Mouse (Mus musculus): ENCODE data around the gene Spsb4. TPM values are rescaled to one million over a fixed set of nuclear protein-coding genes. Genes with fewer than 3 reads are reported as not detected.

The Spsb4 gene
- polyA plus RNA-seq, 1 experiment from 2014 or later, result 48.6 TPM

DNA sequence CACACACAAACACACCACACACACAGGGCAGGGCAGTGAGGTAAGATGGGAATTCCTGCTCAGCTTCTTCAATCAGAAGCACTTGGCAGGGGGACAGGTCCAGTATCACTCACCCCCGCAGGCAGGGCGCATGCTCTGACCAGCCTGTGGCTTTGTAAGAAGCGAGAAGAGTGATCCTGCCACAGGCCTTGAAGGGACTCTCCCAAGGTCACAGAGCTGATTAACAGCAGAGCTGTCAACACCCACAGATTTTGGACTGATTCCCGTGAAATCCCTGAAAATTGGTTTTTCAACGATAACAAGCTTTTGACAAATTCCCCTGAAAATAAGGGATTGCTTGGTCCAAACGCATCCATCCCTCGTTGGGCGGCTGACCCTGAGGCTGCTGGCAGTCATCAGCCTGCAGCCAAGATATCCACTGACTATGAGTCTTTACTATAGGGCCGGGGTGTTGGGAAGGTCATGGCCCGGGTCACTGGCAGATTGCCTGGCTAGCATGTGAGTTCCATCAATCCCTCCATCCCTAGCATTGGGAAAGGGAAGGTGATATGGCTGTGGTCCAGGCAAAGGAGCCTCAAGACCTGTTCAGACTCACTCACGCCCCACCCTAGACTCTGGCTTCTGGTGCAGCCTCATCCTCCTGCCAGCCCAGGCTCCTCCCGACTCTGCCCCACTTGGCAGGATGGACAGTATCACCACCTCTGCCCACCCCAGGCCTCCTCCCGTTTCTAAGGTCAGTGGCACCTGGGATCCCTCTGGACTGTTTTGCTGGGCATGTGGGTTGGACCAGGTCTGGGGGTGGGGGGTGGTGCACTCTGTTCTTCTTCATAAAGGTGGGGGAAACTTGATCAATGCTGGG lies 41.1 kb downstream of the Spsb4 start:
- no peak overlapping the region for H3K4me3 ChIP-seq
- H3K9ac ChIP-seq, result no peak overlapping the region
- H3K9me3 ChIP-seq, result no peaks in the 10 kb centered on the region
- H3K4me2 ChIP-seq (replicated peaks), result no peak overlapping the region
- peaks cover 66% of the 10 kb centered on the region for H3K4me1 ChIP-seq
- WGBS, result 37% methylated on average over 13 of the region's 13 CpGs
- no peaks in the 10 kb centered on the region for H3K36me3 ChIP-seq
- H3K27ac ChIP-seq, result no peak overlapping the region
- no peaks in the 10 kb centered on the region; the same call in 1 of the 2 replicates for H3K27me3 ChIP-seq
- ATAC-seq (ENCODE audit: low FRiP score, low read depth), result no peak

DNA sequence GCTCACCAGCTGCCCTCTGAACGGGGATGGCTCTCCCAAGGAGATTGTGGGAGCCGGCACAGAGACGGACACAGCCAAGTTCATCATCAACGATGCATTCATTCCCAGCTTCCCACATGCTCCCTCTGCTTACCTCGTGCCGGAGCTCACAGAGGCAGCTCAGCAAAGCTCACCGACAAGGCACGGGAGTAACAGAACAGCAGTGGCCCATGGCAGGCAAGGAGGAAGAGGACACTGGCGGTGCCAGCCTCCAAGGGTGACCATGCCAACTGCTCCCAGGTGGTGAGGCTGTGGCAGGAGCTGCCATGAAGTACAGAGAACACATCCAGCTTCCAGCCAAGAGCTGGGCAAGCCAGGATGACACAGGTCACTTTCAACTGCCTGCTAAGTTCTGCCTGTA lies 45.6 kb downstream of the Spsb4 start:
- no peak overlapping the region for H3K4me2 ChIP-seq (replicated peaks)
- no peak for ATAC-seq (ENCODE audit: low FRiP score, low read depth)
- no peak overlapping the region for H3K4me3 ChIP-seq
- no peaks in the 10 kb centered on the region for H3K36me3 ChIP-seq
- H3K27me3 ChIP-seq, result no peaks in the 10 kb centered on the region
- no peak overlapping the region for H3K9ac ChIP-seq
- H3K4me1 ChIP-seq, result peaks cover 40% of the 10 kb centered on the region
- no peaks in the 10 kb centered on the region for H3K9me3 ChIP-seq
- peak overlapping the region; percentile 0; the same call in 1 of the 2 replicates for H3K27ac ChIP-seq
- 79% methylated on average over 9 of the region's 9 CpGs for WGBS

DNA sequence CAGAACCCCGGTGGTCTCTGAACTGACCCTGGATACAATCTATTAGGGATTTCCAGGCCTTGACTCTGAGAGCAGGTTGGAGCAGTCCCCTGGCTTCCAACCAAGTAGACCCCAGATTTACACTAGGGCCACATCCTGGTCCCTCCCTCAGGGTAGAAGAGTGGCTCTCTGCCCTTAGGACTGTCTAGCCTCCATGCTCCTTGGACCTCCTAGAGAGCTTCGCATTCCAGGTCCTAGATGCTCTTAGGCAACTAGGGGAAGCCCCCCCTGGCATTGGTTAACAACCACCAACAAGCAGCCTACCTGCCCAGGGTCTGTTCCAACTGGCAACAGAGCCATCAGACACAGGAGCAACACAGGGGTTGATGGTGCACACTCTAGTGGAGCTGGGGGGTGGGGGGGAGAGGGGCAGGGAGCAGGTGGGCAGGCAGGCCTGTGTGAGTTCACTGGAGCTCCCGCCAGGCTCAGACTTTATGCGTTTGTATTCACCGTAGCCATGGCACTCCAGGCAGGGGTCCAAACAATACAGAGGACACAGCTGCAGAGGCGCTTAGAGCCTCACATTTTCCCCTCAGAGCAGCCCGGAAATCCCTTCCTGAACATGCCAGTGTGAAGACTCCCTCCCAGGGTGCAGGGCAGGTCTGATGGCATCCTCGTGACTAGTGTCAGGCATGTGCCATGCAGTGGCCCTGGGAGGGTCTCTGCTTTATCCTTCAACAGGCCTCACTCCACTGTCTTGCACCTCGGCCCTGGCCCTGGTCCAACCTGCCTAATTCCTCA lies 46.8 kb downstream of the Spsb4 start:
- no peak overlapping the region for H3K4me3 ChIP-seq
- 0 out of 2 replicates have a peak overlapping the region, but pooled peaks have one; percentile 8 for H3K9ac ChIP-seq
- peaks cover 29% of the 10 kb centered on the region for H3K4me1 ChIP-seq
- no peak overlapping the region for H3K4me2 ChIP-seq (replicated peaks)
- WGBS, result 49% methylated on average over 9 of the region's 9 CpGs
- peak; percentile 87 for ATAC-seq (ENCODE audit: low FRiP score, low read depth)
- no peaks in the 10 kb centered on the region for H3K27me3 ChIP-seq
- peak overlapping the region; percentile 80 for H3K27ac ChIP-seq
- H3K36me3 ChIP-seq, result no peaks in the 10 kb centered on the region
- no peaks in the 10 kb centered on the region for H3K9me3 ChIP-seq

DNA sequence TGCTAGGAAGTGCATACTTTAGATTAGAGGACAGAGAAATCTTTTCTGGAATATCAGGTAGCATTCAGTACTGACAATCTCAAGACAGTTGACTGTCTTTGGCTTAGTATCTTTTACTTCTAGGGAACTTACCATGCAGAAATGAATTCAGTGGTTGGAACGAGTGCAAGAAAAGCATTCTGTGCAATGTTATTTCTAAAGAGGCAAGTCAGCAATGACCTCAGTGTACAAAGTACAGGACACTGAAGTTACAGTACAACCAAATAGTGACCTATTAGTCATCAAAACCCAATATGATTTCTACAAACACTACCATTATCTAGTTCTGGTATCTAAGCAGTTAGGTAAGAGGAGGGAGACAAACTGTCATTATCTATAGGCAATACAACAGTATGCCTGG lies 51.1 kb downstream of the Spsb4 start:
- H3K9ac ChIP-seq, result no peak overlapping the region
- no peaks in the 10 kb centered on the region for H3K9me3 ChIP-seq
- no peaks in the 10 kb centered on the region for H3K27me3 ChIP-seq
- H3K4me1 ChIP-seq, result peaks cover 40% of the 10 kb centered on the region
- WGBS, result 92% methylated on average over 1 of the region's 1 CpGs
- no peak overlapping the region for H3K4me3 ChIP-seq
- H3K4me2 ChIP-seq (replicated peaks), result no peak overlapping the region
- H3K36me3 ChIP-seq, result peaks cover 3% of the 10 kb centered on the region; the same call in 1 of the 2 replicates
- H3K27ac ChIP-seq, result no peak overlapping the region
- no peak for ATAC-seq (ENCODE audit: low FRiP score, low read depth)

DNA sequence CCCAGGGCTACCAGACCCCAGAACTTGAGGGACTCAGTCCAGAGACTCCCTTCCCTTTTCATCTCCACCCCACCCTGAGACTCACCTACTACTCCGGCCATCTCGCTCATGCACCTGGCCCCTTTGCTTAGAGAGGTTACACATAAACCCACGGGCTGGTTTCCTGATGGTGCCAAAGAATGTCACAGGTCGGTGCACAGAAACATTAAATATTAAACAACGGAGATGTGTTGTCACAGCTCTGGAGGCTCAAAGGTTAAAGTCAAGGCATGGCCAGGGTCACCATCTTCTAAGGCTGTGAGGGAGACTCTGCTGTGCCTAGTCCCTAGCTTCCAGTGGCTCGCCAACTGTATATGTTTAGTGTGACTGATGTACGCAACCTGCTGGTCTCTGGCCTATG lies 52.2 kb downstream of the Spsb4 start:
- no peak overlapping the region for H3K4me3 ChIP-seq
- no peaks in the 10 kb centered on the region for H3K27me3 ChIP-seq
- whole genome bisulfite sequencing, result 91% methylated on average over 7 of the region's 7 CpGs
- no peaks in the 10 kb centered on the region for H3K9me3 ChIP-seq
- H3K36me3 ChIP-seq, result peaks cover 3% of the 10 kb centered on the region; the same call in 1 of the 2 replicates
- ATAC-seq (ENCODE audit: low FRiP score, low read depth), result no peak
- no peak overlapping the region for H3K4me2 ChIP-seq (replicated peaks)
- peaks cover 40% of the 10 kb centered on the region for H3K4me1 ChIP-seq
- H3K27ac ChIP-seq, result no peak overlapping the region
- no peak overlapping the region for H3K9ac ChIP-seq

DNA sequence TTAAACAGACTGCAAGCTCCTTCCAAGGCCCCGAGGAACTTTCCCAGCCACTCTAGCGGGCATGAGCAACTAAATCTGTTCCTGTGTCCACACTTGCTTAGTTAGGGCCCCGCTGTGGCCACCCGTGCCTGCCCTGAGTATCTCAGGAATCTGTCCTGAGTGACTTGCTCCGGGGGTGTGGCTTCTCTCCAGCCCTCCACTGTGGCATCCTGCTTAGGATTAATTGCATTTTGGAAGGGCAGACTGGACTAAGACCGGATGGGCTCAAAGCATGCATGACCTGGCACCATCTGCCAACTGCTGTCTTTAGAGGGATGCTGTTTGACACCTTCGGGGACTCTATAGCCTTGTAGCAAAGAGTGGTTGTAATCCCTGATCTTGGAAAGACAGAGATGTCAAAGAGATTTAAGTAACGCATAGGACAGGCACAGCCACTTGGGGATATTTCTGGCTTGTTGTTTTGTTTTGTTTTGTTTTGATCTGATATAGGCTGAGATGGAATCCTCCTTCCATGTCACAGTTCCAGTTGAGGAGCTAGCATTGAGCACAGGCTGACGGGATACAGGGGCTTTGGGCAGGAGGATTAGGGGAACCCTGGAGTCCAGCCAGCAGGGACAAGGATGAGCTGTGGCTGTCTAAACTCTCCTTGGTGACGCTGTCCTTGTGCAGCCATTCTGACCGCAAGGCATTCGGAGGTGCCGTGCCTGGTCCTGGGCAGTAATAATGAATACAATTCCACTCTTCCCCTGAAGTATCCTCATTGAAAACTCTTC lies 55.0 kb downstream of the Spsb4 start:
- no peak for ATAC-seq (ENCODE audit: low FRiP score, low read depth)
- H3K4me2 ChIP-seq (replicated peaks), result peak overlapping the region; percentile 48
- peak overlapping the region; percentile 95 for H3K27ac ChIP-seq
- H3K36me3 ChIP-seq, result peaks cover 3% of the 10 kb centered on the region
- peak overlapping the region; percentile 46; the same call in 1 of the 2 replicates for H3K9ac ChIP-seq
- H3K9me3 ChIP-seq, result no peaks in the 10 kb centered on the region
- WGBS, result 57% methylated on average over 13 of the region's 13 CpGs
- peaks cover 44% of the 10 kb centered on the region for H3K4me1 ChIP-seq
- H3K27me3 ChIP-seq, result no peaks in the 10 kb centered on the region
- no peak overlapping the region for H3K4me3 ChIP-seq

DNA sequence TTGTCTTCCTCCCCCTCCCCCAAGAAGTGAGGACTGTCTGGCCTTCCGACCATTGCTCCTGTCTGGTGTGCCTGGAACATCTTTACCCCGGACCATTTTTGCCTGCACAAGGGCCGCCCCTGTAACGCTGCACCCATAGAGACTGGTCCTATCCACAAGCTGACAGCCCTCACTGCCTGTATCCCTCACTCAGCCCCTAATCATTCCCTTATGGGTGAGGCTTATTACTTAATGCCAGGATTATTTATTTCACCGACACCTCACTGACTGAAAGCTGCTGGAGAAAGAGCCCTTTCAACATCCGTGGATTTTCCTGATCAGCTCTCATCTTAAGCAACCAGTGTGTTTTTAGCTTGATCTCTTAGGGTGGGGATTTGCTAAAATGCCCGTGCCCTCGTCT lies 55.9 kb downstream of the Spsb4 start:
- Histone ChIP-seq H3K4me3 (no peak overlapping the region), H3K27ac (peak overlapping the region; percentile 95), H3K4me2 (replicated peaks) (peak overlapping the region; percentile 48), H3K4me1 (peaks cover 53% of the 10 kb centered on the region), H3K27me3 (no peaks in the 10 kb centered on the region), H3K9me3 (no peaks in the 10 kb centered on the region), H3K9ac (peak overlapping the region; percentile 36; the same call in 1 of the 2 replicates), H3K36me3 (peaks cover 3% of the 10 kb centered on the region)
- peak; percentile 54; the same call in 1 of the 2 replicates for ATAC-seq (ENCODE audit: low FRiP score, low read depth)
- 15% methylated on average over 8 of the region's 8 CpGs for WGBS

DNA sequence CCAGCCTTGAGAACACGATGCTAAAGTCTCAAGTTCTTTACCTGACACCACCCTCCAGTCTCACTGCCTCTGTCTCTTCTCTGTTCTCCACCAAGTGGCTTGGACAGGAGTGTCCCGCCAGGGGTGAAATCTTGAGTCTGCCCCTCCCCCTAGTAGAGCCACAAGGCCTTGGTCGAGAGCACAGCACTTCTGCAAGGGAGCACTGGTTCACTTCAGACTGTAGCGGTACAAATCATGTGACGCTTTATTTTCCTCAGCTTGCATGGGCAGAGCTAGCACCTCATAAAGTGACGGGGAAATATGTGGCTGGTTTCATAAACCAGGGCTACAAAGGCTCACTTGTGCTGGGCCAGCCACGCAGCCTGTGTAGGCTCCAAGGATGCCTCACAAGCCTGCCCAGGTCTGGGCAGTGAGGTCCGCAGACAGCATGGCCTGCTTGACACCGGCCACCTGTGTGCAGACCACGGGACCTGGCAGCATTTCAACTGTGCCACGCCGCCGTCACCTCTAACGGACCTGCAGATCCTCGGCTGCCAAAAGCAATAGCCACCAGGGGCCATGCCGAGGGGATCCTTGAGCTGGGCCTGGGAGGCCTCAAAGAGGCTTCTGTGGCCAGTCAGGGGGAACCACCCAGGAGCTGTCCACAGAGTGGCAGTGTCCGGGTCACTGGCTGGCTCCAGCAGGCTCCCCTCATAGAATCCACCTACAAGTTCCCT lies 56.5 kb downstream of the Spsb4 start:
- Histone ChIP-seq H3K27ac (peak overlapping the region; percentile 95), H3K4me2 (replicated peaks) (peak overlapping the region; percentile 48), H3K9ac (peak overlapping the region; percentile 36; the same call in 1 of the 2 replicates), H3K4me1 (peaks cover 59% of the 10 kb centered on the region), H3K9me3 (no peaks in the 10 kb centered on the region), H3K36me3 (peaks cover 3% of the 10 kb centered on the region), H3K4me3 (no peak overlapping the region), H3K27me3 (no peaks in the 10 kb centered on the region)
- ATAC-seq (ENCODE audit: low FRiP score, low read depth), result peak; percentile 89
- 14% methylated on average over 17 of the region's 17 CpGs for WGBS

DNA sequence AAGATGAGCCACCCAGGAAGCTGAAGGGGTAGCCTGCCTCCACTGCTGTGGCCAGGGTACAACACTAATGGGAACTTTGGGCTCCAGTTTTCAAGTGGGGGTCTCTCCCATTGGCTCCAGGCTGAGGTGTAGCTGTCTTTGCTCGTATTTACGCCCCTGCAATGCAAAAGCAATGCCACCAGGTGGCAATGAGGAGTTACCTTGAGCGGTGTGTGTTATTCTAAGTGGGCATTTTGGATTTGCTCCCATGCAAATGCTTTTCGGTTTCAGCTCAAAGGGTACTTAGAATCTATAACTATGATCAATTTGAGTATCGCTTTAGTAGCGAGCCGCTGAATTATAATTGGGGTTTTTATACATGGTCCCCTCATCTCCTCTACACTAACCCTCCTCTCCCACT lies 57.6 kb downstream of the Spsb4 start:
- ATAC-seq (ENCODE audit: low FRiP score, low read depth), result no peak
- Histone ChIP-seq H3K9ac (no peak overlapping the region), H3K4me3 (no peak overlapping the region), H3K27me3 (no peaks in the 10 kb centered on the region), H3K36me3 (peaks cover under 1% of the 10 kb centered on the region), H3K9me3 (no peaks in the 10 kb centered on the region), H3K4me1 (peaks cover 70% of the 10 kb centered on the region), H3K4me2 (replicated peaks) (no peak overlapping the region), H3K27ac (peak overlapping the region; percentile 95)
- WGBS, result 56% methylated on average over 7 of the region's 7 CpGs

DNA sequence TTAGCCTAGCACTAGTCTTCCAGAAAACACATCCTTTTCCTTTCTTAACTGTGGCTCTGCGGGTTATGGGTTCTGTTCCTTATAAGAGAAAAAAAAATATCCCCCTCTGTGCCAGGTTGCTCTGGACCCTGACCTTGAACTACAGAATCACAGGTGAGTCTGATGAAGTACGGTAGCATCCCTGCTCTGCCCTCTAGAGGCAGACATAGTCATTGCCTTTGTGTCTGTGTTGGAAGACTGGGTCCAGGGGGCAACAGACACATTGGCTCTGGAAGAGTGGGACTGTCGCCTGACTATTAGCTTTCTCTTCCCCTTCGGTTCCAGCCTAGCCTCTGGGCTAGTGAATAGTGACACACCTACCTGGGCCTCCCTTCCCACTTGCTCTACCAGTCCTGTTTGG lies 58.4 kb downstream of the Spsb4 start:
- H3K9ac ChIP-seq, result no peak overlapping the region
- H3K27ac ChIP-seq, result no peak overlapping the region
- no peak overlapping the region for H3K4me3 ChIP-seq
- no peak overlapping the region for H3K4me2 ChIP-seq (replicated peaks)
- no peak for ATAC-seq (ENCODE audit: low FRiP score, low read depth)
- no peaks in the 10 kb centered on the region for H3K27me3 ChIP-seq
- WGBS, result 82% methylated on average over 4 of the region's 4 CpGs
- H3K4me1 ChIP-seq, result peaks cover 74% of the 10 kb centered on the region
- no peaks in the 10 kb centered on the region for H3K9me3 ChIP-seq
- H3K36me3 ChIP-seq, result peaks cover 3% of the 10 kb centered on the region

DNA sequence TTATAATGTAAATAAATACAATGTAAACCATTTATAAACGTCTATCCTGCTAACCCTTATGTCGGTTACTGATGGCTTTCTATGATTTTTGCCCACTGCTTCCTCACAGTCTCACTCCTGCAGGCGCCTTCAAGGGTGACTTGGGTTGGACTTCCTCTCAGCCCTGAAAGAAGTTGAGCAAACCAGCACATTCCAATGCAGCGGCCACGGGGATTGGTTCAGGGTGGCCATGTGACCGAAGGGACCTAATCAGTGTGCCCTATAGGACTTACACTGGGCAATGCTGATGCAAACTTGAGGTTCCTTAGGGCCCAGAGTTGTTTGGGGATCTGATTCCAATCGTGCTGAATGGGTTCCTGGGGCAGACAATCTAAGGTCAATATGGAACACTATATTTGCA lies 59.2 kb downstream of the Spsb4 start:
- Histone ChIP-seq H3K27ac (no peak overlapping the region), H3K9ac (no peak overlapping the region), H3K4me1 (peaks cover 79% of the 10 kb centered on the region), H3K9me3 (no peaks in the 10 kb centered on the region), H3K4me2 (replicated peaks) (no peak overlapping the region), H3K36me3 (peaks cover 3% of the 10 kb centered on the region; the same call in 1 of the 2 replicates), H3K27me3 (no peaks in the 10 kb centered on the region), H3K4me3 (no peak overlapping the region)
- WGBS, result 88% methylated on average over 7 of the region's 7 CpGs
- no peak for ATAC-seq (ENCODE audit: low FRiP score, low read depth)

Measured in limb, embryonic 13.5 days (tissue).